Mouse (Mus musculus) kidney, adult 11 months (tissue): ENCODE data around the gene Qrich1.

Experiments
- DNase-seq: peaks from one replicate; pipeline ENCODE4 v3.0.0; 2022

Gene Qrich1

DNA sequence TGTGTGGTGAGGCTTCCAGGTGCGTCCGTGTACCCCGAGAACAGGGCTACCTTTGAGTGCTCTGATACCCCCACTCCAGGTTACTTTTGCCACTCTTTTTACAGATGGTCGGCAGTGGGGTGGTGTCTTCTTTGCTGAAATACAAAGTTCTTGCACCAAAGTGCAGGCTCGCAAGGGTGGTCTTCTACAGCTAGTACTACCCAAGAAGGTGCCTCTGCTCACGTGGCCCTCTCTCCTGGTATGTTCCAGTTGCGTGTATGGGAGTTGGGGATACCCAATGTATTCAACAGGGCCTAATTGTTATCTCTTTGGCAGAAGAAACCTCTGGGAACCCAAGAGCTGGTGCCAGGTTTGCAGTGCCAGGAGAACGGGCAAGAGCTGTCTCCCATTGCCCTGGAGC, 23.4 kb upstream of the Qrich1 start:
- no peak for DNase-seq

GRCm38 (mm10) chr9:108494146-108494825, 22.3 kb upstream of the Qrich1 start:
- no peak for DNase-seq

DNA sequence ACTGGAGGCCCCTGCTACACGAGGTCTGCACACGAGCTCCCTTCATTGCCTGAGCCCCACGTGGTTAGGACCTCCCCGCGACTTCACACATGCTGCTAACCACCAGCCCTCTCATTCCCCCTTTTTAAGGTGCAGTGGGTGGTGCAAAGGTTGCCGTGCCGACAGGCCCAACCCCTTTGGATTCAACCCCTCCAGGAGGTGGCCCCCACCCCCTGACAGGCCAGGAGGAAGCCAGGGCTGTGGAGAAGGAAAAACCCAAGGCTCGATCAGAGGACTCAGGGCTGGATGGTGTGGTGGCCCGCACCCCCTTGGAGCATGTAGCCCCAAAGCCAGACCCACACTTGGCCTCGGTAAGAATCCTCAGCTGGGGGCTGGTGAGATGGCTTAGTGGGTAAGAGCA, 21.7 kb upstream of the Qrich1 start:
- DNase-seq = no peak

DNA sequence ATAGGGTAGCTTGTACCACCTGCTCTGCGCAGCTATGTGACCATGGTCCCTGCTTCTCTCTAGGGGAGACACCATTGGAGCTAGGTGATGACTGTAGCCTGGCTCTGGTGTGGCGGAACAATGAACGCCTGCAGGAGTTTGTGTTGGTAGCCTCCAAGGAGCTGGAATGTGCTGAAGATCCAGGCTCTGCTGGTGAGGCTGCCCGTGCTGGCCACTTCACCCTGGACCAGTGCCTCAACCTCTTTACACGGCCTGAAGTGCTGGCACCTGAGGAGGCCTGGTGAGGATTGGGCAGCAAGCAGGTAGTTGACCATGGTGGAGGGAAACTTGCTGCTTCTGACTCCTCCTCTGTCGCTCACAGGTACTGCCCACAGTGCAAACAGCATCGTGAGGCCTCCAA, 17.4 kb upstream of the Qrich1 start:
- no peak for DNase-seq

- DNase-seq = no peak
These were observed 16.7 kb upstream of the Qrich1 start for GRCm38 (mm10) chr9:108499943-108500342.

DNA sequence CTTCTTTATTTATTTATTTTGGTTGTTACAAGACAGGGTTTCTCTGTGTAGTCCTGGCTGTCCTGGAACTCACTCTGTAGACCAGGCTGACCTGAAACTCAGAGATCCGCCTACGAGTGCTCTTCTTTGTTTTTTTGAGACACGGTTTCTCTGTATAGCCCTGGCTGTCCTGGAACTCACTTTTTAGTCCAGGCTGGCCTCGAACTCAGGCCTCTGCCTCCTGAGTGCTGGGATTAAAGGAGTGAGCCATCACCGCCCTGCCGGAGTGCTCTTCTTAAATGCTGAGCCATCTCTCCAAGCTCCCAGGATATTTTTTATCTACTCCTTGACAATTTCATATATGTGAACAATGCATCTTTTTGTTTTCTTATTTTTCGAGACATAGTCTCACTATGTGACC, 9.7 kb upstream of the Qrich1 start:
- no peak for DNase-seq

DNA sequence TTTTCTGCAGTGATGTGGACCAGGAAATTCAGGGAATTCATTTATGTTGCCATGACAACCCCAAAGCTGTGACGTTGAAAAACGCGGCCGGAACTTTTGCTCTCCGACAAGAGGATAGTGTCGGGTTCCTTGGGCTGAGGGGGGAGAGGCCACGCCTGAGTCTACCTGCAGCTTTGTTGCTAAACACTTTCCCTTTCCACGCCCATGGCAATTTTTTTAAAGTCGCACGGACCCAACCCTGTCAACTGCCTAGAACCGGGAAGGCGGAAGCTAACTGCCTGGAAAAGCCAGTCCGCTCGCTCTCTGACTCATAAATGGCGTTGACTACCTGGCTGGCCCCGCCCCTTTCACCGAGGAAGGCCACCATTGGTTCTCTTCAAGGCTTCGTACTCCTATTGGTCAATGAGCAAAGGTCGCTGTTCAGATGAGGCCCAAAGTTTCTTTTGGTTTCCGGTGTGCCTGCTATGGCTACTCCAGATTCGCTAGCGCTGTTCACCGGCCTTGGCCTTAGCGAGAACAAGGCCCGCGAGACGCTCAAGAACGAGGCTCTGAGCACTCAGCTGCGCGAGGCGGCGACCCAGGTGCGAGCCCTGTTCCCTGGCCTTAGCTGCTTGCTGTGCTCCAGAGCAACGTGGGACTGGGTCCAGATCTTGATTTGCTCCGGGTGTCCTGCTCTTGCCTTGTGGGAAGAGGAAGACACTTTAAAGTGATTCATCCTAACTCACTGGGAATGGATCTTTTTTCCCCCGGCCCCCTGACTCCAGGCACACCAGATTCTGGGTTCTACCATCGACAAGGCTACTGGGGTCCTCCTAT, 8.8 kb upstream of the Qrich1 start, which contains the start of gene Qars:
Qars (plus strand) TSS at position 88 of the 816 bp plus-strand sequence.
- peak; percentile 98 for DNase-seq

DNA sequence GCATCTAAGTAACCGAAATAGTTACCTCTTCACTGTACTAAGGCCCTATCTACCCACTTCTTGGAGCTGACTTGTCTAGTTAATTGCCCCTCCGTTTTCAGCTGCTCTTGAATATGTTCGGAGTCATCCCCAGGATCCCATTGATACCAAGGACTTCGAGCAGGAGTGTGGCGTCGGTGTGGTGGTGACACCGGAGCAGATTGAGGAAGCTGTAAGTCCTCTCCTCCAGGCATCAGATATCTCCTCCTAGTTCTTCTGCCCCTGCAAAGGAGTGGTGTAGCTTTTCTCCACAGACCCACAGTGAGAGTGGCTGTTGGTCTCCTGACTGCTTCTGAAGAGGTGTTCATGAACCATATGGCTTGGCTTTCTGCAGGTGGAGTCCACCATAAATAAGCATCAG, 7.8 kb upstream of the Qrich1 start:
- DNase-seq = no peak

DNA sequence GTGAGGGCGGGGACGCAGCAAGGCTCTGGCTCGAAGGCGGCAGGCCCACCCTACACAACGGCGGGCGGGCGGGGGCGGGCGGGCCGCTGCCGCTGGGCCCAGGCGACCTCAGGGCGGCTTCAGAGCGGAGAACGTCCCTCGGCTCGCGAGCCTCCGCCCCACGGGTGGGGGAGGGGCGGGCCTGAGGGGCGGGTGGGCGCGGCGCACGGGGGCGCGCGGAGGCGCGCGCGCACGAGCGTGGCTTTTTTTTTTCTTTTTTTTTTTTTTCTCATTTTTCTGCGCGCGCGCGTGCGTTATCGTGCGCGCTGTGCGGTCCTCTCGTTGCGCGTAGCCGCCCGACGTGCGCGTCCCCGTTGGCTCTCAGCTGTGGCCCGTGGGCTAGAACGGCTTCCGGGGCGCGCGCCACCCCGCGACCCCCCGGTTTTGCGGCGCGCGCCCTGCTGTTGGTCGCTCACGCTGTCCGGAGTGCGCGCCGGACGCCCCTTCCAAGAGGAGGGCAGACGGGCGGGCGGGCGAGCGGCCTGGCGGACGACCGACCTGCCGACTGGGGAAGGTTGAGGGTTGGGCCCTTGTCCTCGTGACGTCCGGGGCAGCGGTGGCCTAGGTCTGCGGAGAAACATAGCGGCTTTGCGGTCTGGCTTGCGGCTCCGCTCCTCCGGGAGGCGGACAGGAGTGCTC, 786 bp downstream of the Qrich1 start:
- peak; percentile 77 for DNase-seq

- DNase-seq = no peak
These were observed 1.3 kb downstream of the Qrich1 start for GRCm38 (mm10) chr9:108517931-108518332.

DNA sequence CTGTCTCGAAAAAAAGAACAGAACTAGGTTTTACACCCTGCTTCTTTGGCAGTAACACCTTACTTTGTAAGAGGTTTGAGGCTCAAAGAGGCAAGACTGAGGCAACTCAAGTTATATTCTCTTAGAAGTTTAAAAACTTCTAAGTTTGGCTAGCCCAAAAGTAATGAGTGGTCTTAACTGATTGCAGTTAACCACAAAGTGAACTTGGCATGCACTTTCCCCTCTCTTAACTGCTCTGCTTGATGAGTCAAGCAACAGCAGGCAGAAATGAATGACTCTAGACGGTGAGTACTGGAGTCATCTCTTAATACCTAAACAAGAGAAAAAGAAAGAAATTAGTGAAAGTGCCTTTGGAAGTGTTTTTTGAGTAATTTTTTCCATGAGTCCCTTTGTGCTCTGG, 5.0 kb downstream of the Qrich1 start:
- no peak for DNase-seq

DNA sequence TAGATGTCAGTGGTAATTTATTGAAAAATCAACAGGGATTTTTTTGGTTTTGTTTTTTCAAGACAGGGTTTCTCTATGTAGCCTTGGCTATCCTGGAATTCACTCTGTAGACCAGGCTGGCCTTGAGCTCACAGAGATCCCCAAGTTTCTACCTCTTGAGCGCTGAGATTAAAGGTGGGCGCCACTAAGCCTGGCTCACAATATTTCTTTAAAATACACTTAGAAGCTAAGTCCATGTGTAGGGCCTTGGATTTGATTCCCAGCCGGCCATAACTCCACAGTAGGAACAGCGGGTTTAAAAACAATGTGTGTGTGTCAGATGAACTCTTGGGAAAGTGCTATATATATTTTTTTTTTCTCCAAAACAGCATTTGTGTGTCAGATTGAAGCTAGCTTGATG, 6.7 kb downstream of the Qrich1 start:
- DNase-seq = no peak

DNA sequence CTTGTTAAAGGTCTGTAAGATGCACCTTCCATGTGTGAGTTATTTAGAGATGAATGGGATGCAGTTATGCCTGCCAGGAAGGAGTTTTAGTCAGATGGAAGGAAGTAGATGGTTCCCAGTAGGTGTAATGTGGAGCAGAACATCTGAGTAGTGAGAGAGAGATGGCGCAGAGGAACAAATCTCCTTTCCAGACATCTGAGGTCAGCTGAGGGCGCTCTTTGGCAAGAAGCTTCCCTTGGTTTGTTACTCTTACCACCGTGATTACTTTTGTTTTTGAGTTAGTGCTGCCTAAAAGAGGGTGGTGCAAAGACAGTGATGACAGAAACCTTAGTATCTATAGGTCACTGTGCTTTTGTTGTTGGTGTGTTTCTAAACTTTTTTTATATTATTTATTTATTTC, 8.8 kb downstream of the Qrich1 start:
- no peak for DNase-seq

- DNase-seq = no peak
These were observed 14.3 kb downstream of the Qrich1 start for GRCm38 (mm10) chr9:108530954-108531353.

DNA sequence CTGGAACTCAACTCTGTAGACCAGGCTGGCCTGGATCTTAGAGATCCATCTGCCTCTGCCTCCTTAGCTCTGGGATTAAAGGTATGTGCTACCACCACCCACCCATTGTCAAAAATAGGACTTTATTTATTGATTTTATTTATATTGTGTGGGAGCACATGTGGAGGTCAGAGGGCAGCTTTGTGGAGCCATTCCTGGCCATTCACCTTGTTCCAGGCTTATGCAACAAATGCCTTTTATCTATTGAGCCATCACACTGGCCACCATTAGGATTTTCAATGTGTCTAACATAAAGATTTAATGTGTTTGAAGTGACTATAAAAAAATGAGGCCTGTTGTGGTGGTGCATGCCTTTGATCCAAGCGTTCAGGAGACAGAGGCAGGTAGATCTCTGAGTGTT, 14.9 kb downstream of the Qrich1 start:
- DNase-seq = no peak

GRCm38 (mm10) chr9:108540846-108541245, 24.2 kb downstream of the Qrich1 start:
- no peak for DNase-seq

- DNase-seq = no peak
These were observed 29.4 kb downstream of the Qrich1 start for GRCm38 (mm10) chr9:108545986-108546385.

DNA sequence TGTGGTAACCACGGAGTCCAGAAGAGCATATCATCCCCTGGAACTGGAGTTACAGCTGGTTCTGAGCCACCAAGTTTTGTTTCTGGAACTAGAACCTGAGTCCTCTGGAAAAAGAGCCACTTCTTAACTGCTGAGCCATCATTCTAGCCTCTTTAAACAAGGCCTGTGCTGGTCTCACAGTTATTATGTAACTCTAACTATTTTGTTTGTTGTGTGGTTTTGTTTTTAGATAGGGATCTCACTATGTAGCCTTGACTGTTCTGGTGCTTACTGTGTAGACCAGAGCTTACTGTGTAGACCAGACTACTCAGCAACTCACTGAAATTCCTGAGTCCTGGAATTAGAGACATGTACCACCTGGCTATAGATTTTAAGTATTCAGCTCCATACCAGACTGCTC, 30.3 kb downstream of the Qrich1 start:
- DNase-seq = no peak

DNA sequence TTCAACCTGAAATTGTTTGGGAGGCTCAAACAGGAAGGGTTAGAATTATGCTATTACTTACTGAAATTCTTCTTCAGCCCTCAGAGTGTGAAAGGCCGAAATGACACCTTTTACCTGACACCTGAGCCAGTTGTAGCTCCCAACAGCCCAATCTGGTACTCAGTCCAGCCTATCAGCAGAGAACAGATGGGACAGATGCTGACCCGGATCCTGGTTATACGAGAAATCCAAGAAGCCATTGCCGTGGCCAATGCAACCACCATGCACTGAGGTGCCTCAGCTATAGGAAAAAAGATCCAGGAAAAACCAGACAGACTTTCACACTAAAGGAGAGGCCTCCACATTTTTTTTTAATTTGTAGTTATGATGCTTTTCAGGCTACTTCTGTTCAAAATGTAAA, 42.6 kb downstream of the Qrich1 start:
- no peak for DNase-seq

GRCm38 (mm10) chr9:108560227-108560841, 43.7 kb downstream of the Qrich1 start, which contains the start of gene Impdh2:
Impdh2 (plus strand) TSS chr9:108560286.
- DNase-seq = peak; percentile 95

GRCm38 (mm10) chr9:108563671-108564070, 47.1 kb downstream of the Qrich1 start:
- DNase-seq = no peak

- no peak for DNase-seq
These were observed 47.5 kb downstream of the Qrich1 start for GRCm38 (mm10) chr9:108564131-108564530.
